ENCODE assay signal across 25 mouse cellular contexts in the genomic region with DNA sequence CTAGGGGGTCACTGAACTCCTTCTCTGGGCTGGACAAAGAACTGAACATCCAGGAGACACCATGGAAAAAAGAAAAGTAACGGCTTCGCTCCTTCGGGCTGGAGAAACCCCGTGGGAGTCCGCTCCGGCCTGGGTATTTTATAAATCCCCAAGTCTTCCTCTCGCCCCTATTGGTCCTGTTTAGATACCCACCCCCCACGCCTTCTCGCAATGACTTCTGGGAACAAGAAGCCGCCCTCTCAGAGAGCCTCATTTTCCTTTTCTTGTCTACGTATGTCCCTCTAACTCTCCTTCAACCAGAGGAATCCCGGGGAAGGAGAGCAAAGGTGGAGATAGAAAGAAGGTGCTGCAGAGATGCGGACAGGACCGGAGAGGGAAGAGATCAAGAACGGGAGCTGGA.
"Had no signal": no experiment of that assay in that cellular context is flagged by ENCODE, and none has a peak within 500 bp of the region (broad histone marks: within the 10 kb centered on the region; RNA-seq: fewer than 3 reads in every experiment).

No protein-coding gene starts in this region.

- DNase-seq: gastrocnemius, postnatal 14 days; gastrocnemius, postnatal 36 days; heart, adult 18-20 months; heart, postnatal 10 days; heart, postnatal 4 days; kidney, adult 18-20 months; kidney, adult 8-10 months; kidney, postnatal 10 days; kidney, postnatal 25 days; kidney, postnatal 4 days; layer of hippocampus, postnatal 36 days; left cerebral cortex, postnatal 4 days; liver, embryonic 13.5 days had no signal

- H3K9ac ChIP-seq: heart, embryonic 12.5 days; hindbrain, embryonic 12.5 days; hindbrain, embryonic 14.5 days; intestine, embryonic 15.5 days; limb, embryonic 13.5 days; limb, embryonic 15.5 days; liver, embryonic 13.5 days; liver, embryonic 15.5 days had no signal

- ATAC-seq: hindbrain, embryonic 16.5 days; intestine, embryonic 15.5 days; intestine, postnatal 0 days had no signal

- H3K4me1 ChIP-seq: hindbrain, embryonic 10.5 days; hindbrain, embryonic 12.5 days; intestine, embryonic 15.5 days; limb, embryonic 13.5 days; limb, embryonic 15.5 days; liver, embryonic 13.5 days; liver, embryonic 15.5 days had no signal

- H3K36me3 ChIP-seq: heart, embryonic 10.5 days; heart, embryonic 12.5 days; hindbrain, embryonic 10.5 days; hindbrain, embryonic 12.5 days; intestine, embryonic 15.5 days; limb, embryonic 13.5 days; limb, embryonic 15.5 days; liver, embryonic 13.5 days; liver, embryonic 15.5 days had no signal

- H3K27me3 ChIP-seq: heart, embryonic 12.5 days; hindbrain, embryonic 12.5 days; intestine, embryonic 15.5 days; limb, embryonic 13.5 days; limb, embryonic 15.5 days; liver, embryonic 13.5 days; liver, embryonic 15.5 days had no signal

- H3K4me2 ChIP-seq: heart, embryonic 12.5 days; hindbrain, embryonic 12.5 days; hindbrain, embryonic 14.5 days; intestine, embryonic 15.5 days; limb, embryonic 13.5 days; limb, embryonic 15.5 days; liver, embryonic 13.5 days; liver, embryonic 15.5 days had no signal

- H3K4me3 ChIP-seq: heart, embryonic 10.5 days; heart, embryonic 12.5 days; hindbrain, embryonic 10.5 days; hindbrain, embryonic 12.5 days; intestine, embryonic 15.5 days; layer of hippocampus, adult 2 months; limb, embryonic 13.5 days; limb, embryonic 15.5 days; liver, embryonic 13.5 days; liver, embryonic 15.5 days had no signal

- H3K9me3 ChIP-seq: intestine, embryonic 15.5 days; limb, embryonic 13.5 days; limb, embryonic 15.5 days; liver, embryonic 13.5 days; liver, embryonic 15.5 days had no signal

- H3K27ac ChIP-seq: heart, embryonic 10.5 days; hindbrain, embryonic 10.5 days; hindbrain, embryonic 12.5 days; hindbrain, embryonic 14.5 days; intestine, embryonic 15.5 days; layer of hippocampus, adult 2 months; limb, embryonic 13.5 days; limb, embryonic 15.5 days; liver, embryonic 13.5 days; liver, embryonic 15.5 days had no signal
